Mouse (Mus musculus) lung, postnatal 0 days (tissue): ENCODE data around the gene Smdt1. TPM values are rescaled to one million over a fixed set of nuclear protein-coding genes. Genes with fewer than 3 reads are reported as not detected.

Experiments used
- ATAC-seq: fragments of 200-750 bp; cut with Nextera tagmentation; 2 replicates; pipeline ENCODE4 v1.8.0; 2017; ENCODE audit warnings: moderate library complexity
- DNase-seq: peaks from one replicate; pipeline ENCODE4 v3.0.0-alpha.2; 2016; ENCODE audit warnings: low spot score
- H3K27ac ChIP-seq: fragments of 300-500 bp; sonication (generic); 2 replicates; pipeline ENCODE4 v1.5.1; 2014; ENCODE audit warnings: antibody characterized with exemption, mild to moderate bottlenecking, low read length, mixed read lengths
- H3K27me3 ChIP-seq: fragments of 300-500 bp; sonication (generic); replicated peaks from 2 replicates; pipeline ENCODE4 v1.6.1; 2014; ENCODE audit warnings: low read length, mixed read lengths; ENCODE audit not compliant: insufficient read depth
- H3K36me3 ChIP-seq: fragments of 300-500 bp; sonication (generic); 2 replicates; pipeline ENCODE4 v1.6.1; 2014; ENCODE audit warnings: low read length, mixed read lengths; ENCODE audit not compliant: insufficient read depth
- H3K4me1 ChIP-seq: fragments of 300-500 bp; sonication (generic); 2 replicates; pipeline ENCODE4 v1.6.1; 2014; ENCODE audit warnings: antibody characterized with exemption, low read depth, low read length, mixed read lengths; ENCODE audit not compliant: insufficient read depth
- H3K4me2 ChIP-seq: fragments of 300-500 bp; sonication (generic); replicated peaks from 2 replicates; pipeline ENCODE4 v1.6.1; 2014; ENCODE audit warnings: low read depth, mild to moderate bottlenecking, low read length, moderate library complexity, mixed read lengths
- H3K4me3 ChIP-seq: fragments of 300-500 bp; sonication (generic); 2 replicates; pipeline ENCODE4 v1.5.1; 2014; ENCODE audit warnings: low read depth, low read length
- H3K9ac ChIP-seq: fragments of 300-500 bp; sonication (generic); replicated peaks from 2 replicates; pipeline ENCODE4 v1.6.1; 2014; ENCODE audit warnings: low read depth, mild to moderate bottlenecking
- H3K9me3 ChIP-seq: fragments of 300-500 bp; sonication (generic); 2 replicates; pipeline ENCODE4 v1.6.1; 2016; ENCODE audit warnings: low read length, mixed read lengths
- CTCF ChIP-seq: IDR thresholded peaks from 2 replicates; pipeline ENCODE4 v1.5.1; 2016; ENCODE audit warnings: antibody characterized with exemption, mild to moderate bottlenecking
- EP300 ChIP-seq: IDR thresholded peaks from 2 replicates; pipeline ENCODE4 v1.6.1; 2016; ENCODE audit warnings: antibody characterized with exemption, mild to moderate bottlenecking, control low read depth
- WGBS: fragments of 180-500 bp; shearing (Covaris S2); extraction: QIAGEN DNeasy Blood & Tissue Kit; methylation state at CpG from one replicate; pipeline ENCODE4 v1.1.7; 2014; 5-methylcytosine and 5-hydroxymethylcytosine counted together
- polyA plus RNA-seq: library from polyadenylated mRNA; unstranded; fragments of >200 nt; fragmentation: Nextera tagmentation; extraction: Ambion mirVana; gene quantifications from 2 replicates; pipeline ENCODE4 v1.2.1, GENCODE M21; 2015

Smdt1 gene
- polyA plus RNA-seq, 1 experiment from 2014 or later = 276 TPM

DNA sequence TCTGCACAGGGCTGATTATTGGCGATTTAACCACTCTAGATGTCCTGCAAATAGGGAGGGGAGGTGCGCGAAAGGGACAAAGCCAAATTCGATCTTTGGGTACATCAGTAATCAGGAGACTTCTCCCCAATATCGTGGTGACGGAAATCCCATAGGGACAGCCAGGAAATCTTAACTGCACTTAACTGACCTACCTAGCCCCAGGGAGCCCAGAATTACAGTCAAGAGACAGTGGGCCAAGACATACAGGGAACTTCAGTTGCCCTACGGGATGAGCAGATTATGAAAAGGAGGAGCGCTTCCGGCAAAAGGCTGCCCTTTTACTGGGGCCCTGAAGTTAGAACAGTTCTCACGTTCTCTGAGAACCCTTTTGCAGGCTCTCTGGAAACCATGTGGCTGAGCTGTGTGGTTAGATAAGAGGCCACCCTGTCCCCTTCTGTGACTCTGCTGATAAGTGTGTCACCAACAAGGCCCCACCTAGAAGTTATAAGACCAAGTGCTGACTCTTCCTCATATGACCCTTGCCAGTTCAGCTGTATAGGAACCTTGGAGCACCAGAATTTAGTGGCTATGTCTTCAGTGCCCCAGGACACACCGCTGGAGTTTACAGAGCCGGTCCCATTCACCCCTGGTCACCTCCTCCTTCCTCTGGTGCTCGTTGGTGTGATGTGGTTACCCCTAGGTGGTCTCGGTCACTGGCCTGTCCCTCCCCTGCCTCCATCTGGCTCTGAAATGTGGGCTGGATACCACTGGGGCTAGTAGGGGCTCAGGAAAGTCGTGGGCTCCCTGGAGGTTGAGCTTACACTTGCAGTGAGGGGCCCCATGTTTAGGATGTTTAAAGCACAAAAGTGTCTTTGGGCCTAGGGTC lies 3.1 kb downstream of the Smdt1 start:
- H3K4me1 ChIP-seq = peaks cover 10% of the 10 kb centered on the region
- H3K36me3 ChIP-seq = no peaks in the 10 kb centered on the region
- peak overlapping the region; percentile 46 for H3K4me3 ChIP-seq
- DNase-seq (peak; percentile 32), ATAC-seq (no peak)
- H3K9me3 ChIP-seq = no peaks in the 10 kb centered on the region
- H3K4me2 ChIP-seq = peak overlapping the region; percentile 79
- H3K27ac ChIP-seq = peak overlapping the region; percentile 73
- peak overlapping the region; percentile 72 for H3K9ac ChIP-seq
- 50% methylated on average over 15 of the region's 15 CpGs for WGBS
- TF ChIP-seq EP300 = no peak
- no peaks in the 10 kb centered on the region for H3K27me3 ChIP-seq

DNA sequence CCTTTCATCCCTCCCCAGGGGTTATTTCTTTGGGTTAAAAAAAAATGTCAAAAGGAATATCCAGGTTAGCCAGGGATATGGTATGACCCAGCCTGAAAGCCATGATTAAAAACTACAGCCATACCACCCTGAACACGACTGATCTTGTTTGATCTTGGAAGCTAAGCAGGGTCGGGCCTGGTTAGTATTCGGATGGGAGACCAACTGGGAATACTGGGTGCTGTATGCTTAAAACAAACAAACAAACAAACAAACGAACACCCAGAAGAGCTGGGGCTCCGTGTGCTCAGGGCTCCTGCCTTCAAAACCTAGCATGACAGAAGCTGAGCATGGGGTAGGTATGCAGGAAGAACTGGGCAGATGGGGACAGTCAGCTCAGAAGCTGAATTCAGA lies 3.8 kb downstream of the Smdt1 start:
- Histone ChIP-seq H3K36me3 (no peaks in the 10 kb centered on the region), H3K4me3 (no peak overlapping the region), H3K27me3 (no peaks in the 10 kb centered on the region), H3K4me1 (peaks cover 16% of the 10 kb centered on the region), H3K4me2 (no peak overlapping the region; the same call in 1 of the 2 replicates), H3K27ac (no peak overlapping the region; the same call in 1 of the 2 replicates), H3K9me3 (no peaks in the 10 kb centered on the region), H3K9ac (no peak overlapping the region)
- no peak for ATAC-seq
- TF ChIP-seq CTCF (no peak), EP300 (no peak)
- DNase-seq = no peak
- 70% methylated on average over 5 of the region's 5 CpGs for WGBS

DNA sequence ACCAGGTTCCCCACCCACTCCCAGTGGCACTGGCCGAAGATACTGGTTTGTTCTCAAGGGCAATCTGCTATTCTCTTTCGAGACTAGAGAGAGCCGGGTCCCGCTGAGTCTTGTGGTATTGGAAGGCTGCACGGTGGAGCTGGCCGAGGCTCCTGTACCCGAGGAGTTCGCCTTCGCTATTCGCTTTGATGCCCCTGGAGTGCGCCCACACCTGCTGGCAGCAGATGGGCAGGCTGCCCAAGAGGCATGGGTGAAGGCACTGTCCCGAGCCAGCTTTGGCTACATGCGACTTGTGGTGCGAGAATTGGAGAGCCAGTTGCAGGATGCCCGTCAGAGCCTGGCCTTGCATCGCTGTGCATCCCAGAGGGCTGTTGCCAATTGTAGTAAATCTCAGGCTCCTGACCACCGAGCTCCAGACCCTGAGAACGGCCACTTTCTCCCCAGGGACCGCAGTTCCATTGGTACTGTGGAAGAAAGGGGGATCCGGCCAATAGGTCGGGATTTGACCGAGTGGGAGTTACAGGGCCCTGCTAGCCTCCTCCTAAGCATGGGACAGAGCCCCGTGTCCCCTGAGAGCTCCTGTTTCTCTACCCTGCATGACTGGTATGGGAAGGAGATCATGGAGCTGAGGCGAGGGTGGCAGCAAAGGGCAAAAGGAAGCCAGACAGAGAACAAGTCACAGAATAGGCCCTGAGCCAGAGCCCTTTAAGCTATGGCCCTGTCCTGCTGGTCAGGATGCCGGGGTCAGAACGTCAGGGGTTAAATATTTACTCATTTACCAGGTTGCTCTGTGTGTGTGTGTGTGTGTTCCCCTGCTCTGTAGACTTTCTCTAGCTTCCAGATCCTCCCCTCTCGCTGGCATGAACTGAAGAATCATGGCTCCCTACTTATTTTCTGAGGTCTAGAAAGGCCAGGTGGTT lies 4.9 kb downstream of the Smdt1 start:
- Histone ChIP-seq H3K36me3 (peaks cover 8% of the 10 kb centered on the region; the same call in 1 of the 2 replicates), H3K27me3 (no peaks in the 10 kb centered on the region), H3K9me3 (no peaks in the 10 kb centered on the region), H3K4me2 (no peak overlapping the region), H3K9ac (no peak overlapping the region), H3K27ac (no peak overlapping the region), H3K4me1 (peaks cover 10% of the 10 kb centered on the region), H3K4me3 (no peak overlapping the region)
- no peak for TF ChIP-seq EP300
- no peak for TF ChIP-seq CTCF
- no peak for ATAC-seq
- no peak for DNase-seq
- 85% methylated on average over 27 of the region's 27 CpGs for WGBS

DNA sequence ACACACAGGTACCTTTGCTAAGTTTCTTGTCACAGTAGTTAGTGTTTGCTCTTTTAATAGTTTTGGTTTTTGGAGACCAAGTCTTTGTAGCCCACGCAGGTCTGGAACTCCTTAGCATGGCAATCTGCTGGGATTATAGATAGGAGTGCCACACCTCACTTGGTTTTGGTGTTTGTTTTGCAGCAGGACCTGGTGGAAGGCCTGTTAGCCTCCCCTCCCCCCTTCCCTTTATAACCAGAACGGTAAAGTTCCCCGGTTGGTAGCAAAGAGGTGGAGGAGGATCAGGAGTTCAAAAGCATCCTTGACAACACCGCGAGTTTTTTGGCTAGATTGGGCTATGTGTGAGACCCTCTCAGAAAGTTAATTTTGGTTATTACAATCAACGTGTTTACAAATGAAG lies 6.2 kb downstream of the Smdt1 start:
- Histone ChIP-seq H3K4me2 (no peak overlapping the region), H3K9ac (no peak overlapping the region), H3K4me1 (peaks cover 10% of the 10 kb centered on the region), H3K27me3 (no peaks in the 10 kb centered on the region), H3K27ac (no peak overlapping the region), H3K9me3 (no peaks in the 10 kb centered on the region), H3K4me3 (no peak overlapping the region), H3K36me3 (peaks cover 17% of the 10 kb centered on the region)
- no peak for TF ChIP-seq CTCF
- no peak for TF ChIP-seq EP300
- DNase-seq (no peak), ATAC-seq (no peak)
- 81% methylated on average over 6 of the region's 6 CpGs for WGBS

DNA sequence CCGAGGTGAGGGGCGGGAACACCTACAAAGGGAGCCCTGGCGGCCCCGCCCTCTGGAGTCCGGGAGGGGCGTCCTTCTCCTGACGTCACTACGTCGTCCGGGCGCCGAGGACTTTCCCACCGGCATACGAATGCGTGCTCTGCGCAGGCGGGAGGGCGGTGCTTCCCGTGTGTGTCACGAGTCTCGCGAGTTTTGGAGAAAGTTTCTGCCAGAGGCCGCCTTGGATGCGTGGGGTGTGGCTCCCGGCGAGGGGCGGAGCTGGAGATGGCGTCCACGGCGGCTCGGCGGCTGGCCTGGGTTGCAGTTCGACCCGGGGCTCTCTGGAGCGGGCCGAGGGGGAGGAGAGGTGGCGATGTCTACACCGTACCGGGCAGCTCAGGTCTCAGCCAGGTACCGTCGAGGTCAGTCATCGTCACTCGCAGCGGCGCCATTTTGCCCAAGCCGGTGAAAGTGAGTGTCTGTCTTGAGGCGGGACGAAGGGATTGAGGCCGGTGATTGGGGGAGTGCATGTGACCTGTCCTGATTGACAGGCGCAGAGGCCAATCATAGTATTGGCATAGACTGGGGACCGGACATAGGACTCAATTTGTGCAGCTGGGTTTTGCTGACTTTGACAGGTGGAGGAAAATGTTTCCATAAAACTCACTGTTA lies 7.2 kb downstream of the Smdt1 start:
- Histone ChIP-seq H3K4me1 (peaks cover 10% of the 10 kb centered on the region), H3K36me3 (peaks cover 26% of the 10 kb centered on the region), H3K4me2 (peak overlapping the region; percentile 62), H3K27me3 (no peaks in the 10 kb centered on the region), H3K27ac (peak overlapping the region; percentile 94), H3K9me3 (no peaks in the 10 kb centered on the region), H3K4me3 (peak overlapping the region; percentile 68), H3K9ac (peak overlapping the region; percentile 69)
- peak; percentile 98 for ATAC-seq
- peak; percentile 99 for DNase-seq
- under 1% methylated on average over 51 of the region's 51 CpGs for WGBS
- TF ChIP-seq EP300 (no peak), CTCF (no peak)
